Mouse (Mus musculus): ENCODE data around the gene Cep128. TPM values are rescaled to one million over a fixed set of nuclear protein-coding genes. Genes with fewer than 3 reads are reported as not detected.
"Not testable (repeated sequence)": the region's sequence is repeated elsewhere in the genome, so short reads cannot be mapped to it uniquely, and the experiment has no call there.

Gene Cep128
- total RNA-seq (2021) = 1 to 10 TPM; 2.2 to 2.6 TPM
- long read RNA-seq, experiment 1, full-length matches to known transcripts = 2 of 4 reads
- long read RNA-seq, experiment 1, partial matches to known transcripts = 0 of 4 reads
- long read RNA-seq, experiment 1, other reads (novel, unspliced or antisense) = 2 of 4 reads
- long read RNA-seq, experiment 2, partial matches to known transcripts = 1 of 2 reads
- long read RNA-seq, experiment 2, other reads (novel, unspliced or antisense) = 1 of 2 reads

GRCm38 (mm10) chr12:91384281-91385017 lies at the start of gene Cep128, which contains the start of gene Tshr:
TSS of gene Cep128 (minus strand) at chr12:91384409.
TSS of gene Tshr (plus strand) at chr12:91384563.
- DNase-seq (ENCODE audit: low spot score in 2 of 2) = peak; percentile 80 to 81

GRCm38 (mm10) chr12:91427129-91427528 lies 42.9 kb upstream of the Cep128 start:
- no peak for DNase-seq (ENCODE audit: low spot score in 2 of 2)

GRCm38 (mm10) chr12:91426499-91426898 lies 42.3 kb upstream of the Cep128 start:
- DNase-seq (ENCODE audit: low spot score in 2 of 2) = no peak

- no peak for DNase-seq (ENCODE audit: low spot score in 2 of 2)
These were observed 39.1 kb upstream of the Cep128 start for GRCm38 (mm10) chr12:91423125-91423820.

GRCm38 (mm10) chr12:91421272-91421671 lies 37.1 kb upstream of the Cep128 start:
- DNase-seq (ENCODE audit: low spot score in 2 of 2) = no peak

- peak; percentile 62 to 65 for DNase-seq (ENCODE audit: low spot score in 2 of 2)
These were observed 34.6 kb upstream of the Cep128 start for GRCm38 (mm10) chr12:91418791-91419190.

GRCm38 (mm10) chr12:91416828-91417227 lies 32.6 kb upstream of the Cep128 start:
- DNase-seq (ENCODE audit: low spot score in 2 of 2) = no peak

GRCm38 (mm10) chr12:91415112-91415511 lies 30.9 kb upstream of the Cep128 start:
- no peak for DNase-seq (ENCODE audit: low spot score in 2 of 2)

- DNase-seq (ENCODE audit: low spot score in 2 of 2) = no peak
These were observed 28.4 kb upstream of the Cep128 start for GRCm38 (mm10) chr12:91412461-91413182.

GRCm38 (mm10) chr12:91410306-91410705 lies 26.1 kb upstream of the Cep128 start:
- no peak for DNase-seq (ENCODE audit: low spot score in 2 of 2)

- DNase-seq (ENCODE audit: low spot score in 2 of 2) = no peak
These were observed 16.8 kb upstream of the Cep128 start for GRCm38 (mm10) chr12:91401049-91401352.

GRCm38 (mm10) chr12:91400232-91401048 lies 16.2 kb upstream of the Cep128 start:
- peak; percentile 44 to 53 for DNase-seq (ENCODE audit: low spot score in 2 of 2)

GRCm38 (mm10) chr12:91383516-91384264 lies 519 bp downstream of the Cep128 start:
- no peak for DNase-seq (ENCODE audit: low spot score in 2 of 2)

- no peak for DNase-seq (ENCODE audit: low spot score in 2 of 2)
These were observed 15.0 kb downstream of the Cep128 start for GRCm38 (mm10) chr12:91369173-91369572.

- no peak for DNase-seq (ENCODE audit: low spot score in 2 of 2)
These were observed 30.4 kb downstream of the Cep128 start for GRCm38 (mm10) chr12:91353783-91354182.

GRCm38 (mm10) chr12:91338656-91339055 lies 45.6 kb downstream of the Cep128 start:
- DNase-seq (ENCODE audit: low spot score in 2 of 2) = not testable (repeated sequence)

GRCm38 (mm10) chr12:91327527-91327926 lies 56.7 kb downstream of the Cep128 start:
- DNase-seq (ENCODE audit: low spot score in 2 of 2) = no peak

- DNase-seq (ENCODE audit: low spot score in 2 of 2) = peak in 1 of 2 experiments; percentile 6
These were observed 58.1 kb downstream of the Cep128 start for GRCm38 (mm10) chr12:91326104-91326503.

- no peak for DNase-seq (ENCODE audit: low spot score in 2 of 2)
These were observed 69.2 kb downstream of the Cep128 start for GRCm38 (mm10) chr12:91315026-91315425.

All from adrenal gland, adult 18-20 months (tissue).